Mouse (Mus musculus): ENCODE data around the gene Tenm2.

The Tenm2 gene

GRCm38 (mm10) chr11:36203896-36204295 is 1031.9 kb downstream of the Tenm2 start:
- no peak for DNase-seq (ENCODE audit: low read depth)

- DNase-seq (ENCODE audit: low read depth) = no peak
These were observed 1041.4 kb downstream of the Tenm2 start for GRCm38 (mm10) chr11:36194348-36194747.

- DNase-seq (ENCODE audit: low read depth) = no peak
These were observed 1059.7 kb downstream of the Tenm2 start for GRCm38 (mm10) chr11:36176106-36176505.

- DNase-seq (ENCODE audit: low read depth) = no peak
These were observed 1062.6 kb downstream of the Tenm2 start for GRCm38 (mm10) chr11:36173076-36173690.

GRCm38 (mm10) chr11:36172520-36172919 is 1063.2 kb downstream of the Tenm2 start:
- no peak for DNase-seq (ENCODE audit: low read depth)

- no peak for DNase-seq (ENCODE audit: low read depth)
These were observed 1063.8 kb downstream of the Tenm2 start for GRCm38 (mm10) chr11:36171991-36172390.

GRCm38 (mm10) chr11:36171221-36171620 is 1064.5 kb downstream of the Tenm2 start:
- DNase-seq (ENCODE audit: low read depth) = no peak

- no peak for DNase-seq (ENCODE audit: low read depth)
These were observed 1066.0 kb downstream of the Tenm2 start for GRCm38 (mm10) chr11:36169738-36170137.

GRCm38 (mm10) chr11:36168921-36169537 is 1066.7 kb downstream of the Tenm2 start:
- DNase-seq (ENCODE audit: low read depth) = no peak

- no peak for DNase-seq (ENCODE audit: low read depth)
These were observed 1067.9 kb downstream of the Tenm2 start for GRCm38 (mm10) chr11:36167766-36168318.

GRCm38 (mm10) chr11:36163580-36163979 is 1072.2 kb downstream of the Tenm2 start:
- no peak for DNase-seq (ENCODE audit: low read depth)

- DNase-seq (ENCODE audit: low read depth) = no peak
These were observed 1073.9 kb downstream of the Tenm2 start for GRCm38 (mm10) chr11:36161765-36162321.

- DNase-seq (ENCODE audit: low read depth) = no peak
These were observed 1082.3 kb downstream of the Tenm2 start for GRCm38 (mm10) chr11:36153450-36153849.

GRCm38 (mm10) chr11:36153011-36153410 is 1082.8 kb downstream of the Tenm2 start:
- DNase-seq (ENCODE audit: low read depth) = no peak

GRCm38 (mm10) chr11:36152226-36152625 is 1083.5 kb downstream of the Tenm2 start:
- DNase-seq (ENCODE audit: low read depth) = no peak

- DNase-seq (ENCODE audit: low read depth) = no peak
These were observed 1086.7 kb downstream of the Tenm2 start for GRCm38 (mm10) chr11:36149092-36149491.

GRCm38 (mm10) chr11:36145057-36145456 is 1090.7 kb downstream of the Tenm2 start:
- no peak for DNase-seq (ENCODE audit: low read depth)

GRCm38 (mm10) chr11:36140411-36140810 is 1095.4 kb downstream of the Tenm2 start:
- DNase-seq (ENCODE audit: low read depth) = no peak

GRCm38 (mm10) chr11:36139521-36139920 is 1096.2 kb downstream of the Tenm2 start:
- no peak for DNase-seq (ENCODE audit: low read depth)

GRCm38 (mm10) chr11:36137840-36138239 is 1097.9 kb downstream of the Tenm2 start:
- no peak for DNase-seq (ENCODE audit: low read depth)

GRCm38 (mm10) chr11:36137276-36137675 is 1098.5 kb downstream of the Tenm2 start:
- no peak for DNase-seq (ENCODE audit: low read depth)

- DNase-seq (ENCODE audit: low read depth) = no peak
These were observed 1101.1 kb downstream of the Tenm2 start for GRCm38 (mm10) chr11:36134645-36135044.

GRCm38 (mm10) chr11:36123275-36123674 is 1112.5 kb downstream of the Tenm2 start:
- no peak for DNase-seq (ENCODE audit: low read depth)

Measured in induced T-regulatory cell, adult 2 months (primary cell).